Mouse (Mus musculus): ENCODE measurements around the gene Tbc1d14. TPM values are rescaled to one million over a fixed set of nuclear protein-coding genes. Genes with fewer than 3 reads are reported as not detected.

The Tbc1d14 gene
- total RNA-seq, 2 experiments from 2014 or later, result 8.1 to 11.3 TPM

DNA sequence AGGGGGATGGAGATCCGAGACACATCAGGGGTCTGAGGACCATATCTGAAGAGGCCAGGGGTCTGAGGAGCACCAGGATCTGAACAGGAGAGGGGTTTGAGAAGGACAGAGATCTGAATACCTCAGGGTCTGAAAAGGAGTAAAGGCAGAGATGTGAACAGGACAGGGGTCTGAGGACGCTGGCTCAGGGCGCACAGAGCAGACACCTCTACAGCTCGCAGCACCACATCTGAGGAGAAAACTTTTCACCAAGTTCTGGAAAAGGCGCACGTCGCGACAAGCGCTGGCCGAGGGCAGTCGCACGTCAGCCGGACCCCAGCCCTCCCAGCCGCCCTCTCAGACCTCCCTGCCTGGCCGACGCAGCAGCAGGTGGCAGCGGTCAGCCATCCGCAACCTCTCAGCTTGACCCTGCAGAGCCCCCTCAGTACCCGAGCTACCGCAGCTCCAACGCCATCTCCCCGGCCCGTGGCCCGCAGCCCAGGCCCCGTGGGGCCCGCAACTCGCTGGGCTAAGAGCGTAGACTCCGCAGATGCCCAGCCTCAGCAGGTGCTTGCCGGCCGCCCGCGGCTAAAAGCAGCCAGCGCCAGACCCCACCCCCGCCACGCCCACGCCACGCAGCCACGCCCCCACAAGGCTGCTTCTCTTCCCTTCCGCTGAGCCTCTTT is 11.7 kb downstream of the Tbc1d14 start:
- ATAC-seq (replicated peaks; ENCODE audit: low FRiP score, poor library complexity, severe bottlenecking), result no peak

DNA sequence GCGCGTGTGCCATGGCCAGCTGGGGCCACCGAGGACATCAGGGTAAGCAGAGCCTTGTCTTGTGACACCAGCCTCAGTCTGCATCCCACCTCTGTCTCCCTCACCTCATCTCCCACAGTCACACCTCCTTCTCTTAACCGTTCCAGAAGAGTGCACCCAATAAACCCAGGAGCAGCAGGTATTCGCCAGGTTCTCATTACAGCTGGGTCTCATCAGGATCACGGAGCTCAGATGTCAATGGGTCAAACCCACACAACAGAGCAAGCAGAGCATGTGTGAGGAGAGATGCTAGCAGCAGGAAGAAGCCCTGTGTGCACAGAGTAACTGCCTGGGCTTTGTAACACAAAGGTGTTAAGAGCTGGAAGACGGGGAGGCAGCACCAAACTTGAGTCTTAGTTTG is 13.1 kb downstream of the Tbc1d14 start:
- ATAC-seq (replicated peaks; ENCODE audit: low FRiP score, poor library complexity, severe bottlenecking), result no peak

GRCm38 (mm10) chr5:36578982-36579381 is 14.1 kb downstream of the Tbc1d14 start:
- no peak for ATAC-seq (replicated peaks; ENCODE audit: low FRiP score, poor library complexity, severe bottlenecking)

DNA sequence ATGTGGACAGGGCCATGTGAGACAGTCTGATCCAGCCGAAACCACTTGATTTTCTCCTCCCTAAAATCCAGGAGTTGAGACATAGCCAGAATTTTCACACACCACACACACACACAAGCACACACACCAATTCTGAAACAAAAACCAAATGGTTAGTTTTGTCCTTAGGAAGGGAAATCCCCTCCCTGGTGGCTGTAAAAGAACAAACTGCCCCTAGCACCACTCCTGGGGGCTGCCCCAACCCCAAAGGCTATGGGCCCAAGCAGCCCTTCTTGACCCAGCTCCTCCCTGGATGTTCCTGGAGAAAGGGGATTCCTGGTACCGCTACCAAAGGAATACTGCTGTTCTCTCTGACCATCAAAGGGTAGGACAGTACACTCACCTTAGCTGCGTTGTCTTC is 16.6 kb downstream of the Tbc1d14 start:
- ATAC-seq (replicated peaks; ENCODE audit: low FRiP score, poor library complexity, severe bottlenecking), result no peak

- ATAC-seq (replicated peaks; ENCODE audit: low FRiP score, poor library complexity, severe bottlenecking), result no peak
These were observed 17.3 kb downstream of the Tbc1d14 start for GRCm38 (mm10) chr5:36575745-36576144.

DNA sequence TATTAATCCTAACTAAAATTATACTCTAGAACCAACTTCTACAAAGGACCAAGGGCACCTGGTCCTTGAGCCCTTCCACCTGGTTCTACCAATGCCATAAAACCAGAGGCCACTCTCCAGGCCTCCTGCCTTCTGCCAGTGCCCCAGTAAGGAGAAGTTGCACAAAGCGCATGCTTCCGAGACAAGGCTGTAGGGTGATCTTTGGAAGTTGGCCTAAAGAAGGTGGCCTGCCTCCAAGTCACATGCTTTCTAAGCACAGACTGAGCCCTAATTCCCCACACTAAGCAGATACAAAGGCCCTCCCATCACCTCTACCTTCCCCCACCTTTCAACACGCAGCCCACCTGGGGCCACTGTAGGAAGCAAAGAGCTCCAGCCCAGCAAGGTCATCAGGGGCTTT is 17.8 kb downstream of the Tbc1d14 start:
- ATAC-seq (replicated peaks; ENCODE audit: low FRiP score, poor library complexity, severe bottlenecking), result no peak

DNA sequence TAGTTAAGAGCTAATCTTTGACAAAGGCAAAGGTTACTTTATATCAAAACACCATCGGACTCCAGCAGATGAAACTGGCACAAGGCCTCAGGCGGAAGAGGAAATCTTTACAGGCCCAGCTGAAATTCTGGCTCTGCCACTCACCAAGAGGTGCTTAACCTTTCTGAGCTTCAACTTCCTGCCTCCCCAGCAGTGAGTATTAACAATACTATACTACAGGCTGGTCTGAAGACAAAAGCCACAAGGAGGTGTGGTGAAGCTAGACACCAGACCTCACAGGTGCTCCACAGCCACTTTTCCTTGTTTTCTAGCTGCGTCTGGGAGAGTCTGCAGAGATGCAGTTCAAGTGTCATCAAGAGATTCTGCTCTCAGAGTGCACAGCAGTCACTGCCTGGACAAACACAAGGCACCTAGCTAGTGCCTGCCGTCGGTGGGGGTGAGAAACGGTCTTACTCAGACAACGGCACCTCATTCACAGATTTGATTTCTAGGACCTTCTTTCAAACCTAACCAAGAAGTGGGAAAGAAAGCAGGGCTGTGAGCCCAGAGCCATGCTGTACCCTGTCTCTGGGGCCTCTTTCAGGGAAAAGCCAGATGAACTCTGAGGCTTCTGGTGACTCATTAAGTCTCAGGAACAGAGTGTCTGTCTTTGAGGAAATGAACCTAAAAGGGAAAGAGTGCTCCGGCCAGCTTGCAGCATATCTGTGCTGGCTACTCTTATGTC is 18.8 kb downstream of the Tbc1d14 start:
- ATAC-seq (replicated peaks; ENCODE audit: low FRiP score, poor library complexity, severe bottlenecking), result no peak

- ATAC-seq (replicated peaks; ENCODE audit: low FRiP score, poor library complexity, severe bottlenecking), result peak; percentile 83
These were observed 19.7 kb downstream of the Tbc1d14 start for GRCm38 (mm10) chr5:36573354-36573753.

DNA sequence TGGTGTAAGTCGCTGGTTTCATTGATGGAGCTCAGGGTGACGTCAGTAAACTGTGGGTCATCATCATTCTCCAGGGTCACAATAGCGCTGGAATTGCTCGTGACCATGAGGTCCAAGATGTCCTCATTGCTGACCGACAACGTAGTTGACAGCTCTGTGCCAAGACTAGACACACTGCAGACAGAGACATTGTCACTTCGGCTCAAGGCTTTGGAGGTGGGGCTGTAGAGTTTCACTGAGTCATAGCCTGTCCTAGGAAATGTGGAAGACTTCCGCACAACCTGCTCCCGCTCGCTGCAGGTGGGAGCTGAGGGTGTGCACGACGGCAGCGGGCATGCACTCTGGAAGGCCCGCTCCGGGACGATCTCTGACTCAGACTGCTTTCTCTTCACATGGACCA is 21.7 kb downstream of the Tbc1d14 start:
- ATAC-seq (replicated peaks; ENCODE audit: low FRiP score, poor library complexity, severe bottlenecking), result no peak

- no peak for ATAC-seq (replicated peaks; ENCODE audit: low FRiP score, poor library complexity, severe bottlenecking)
These were observed 22.4 kb downstream of the Tbc1d14 start for GRCm38 (mm10) chr5:36570546-36571245.

GRCm38 (mm10) chr5:36570098-36570497 is 23.0 kb downstream of the Tbc1d14 start:
- ATAC-seq (replicated peaks; ENCODE audit: low FRiP score, poor library complexity, severe bottlenecking), result no peak

DNA sequence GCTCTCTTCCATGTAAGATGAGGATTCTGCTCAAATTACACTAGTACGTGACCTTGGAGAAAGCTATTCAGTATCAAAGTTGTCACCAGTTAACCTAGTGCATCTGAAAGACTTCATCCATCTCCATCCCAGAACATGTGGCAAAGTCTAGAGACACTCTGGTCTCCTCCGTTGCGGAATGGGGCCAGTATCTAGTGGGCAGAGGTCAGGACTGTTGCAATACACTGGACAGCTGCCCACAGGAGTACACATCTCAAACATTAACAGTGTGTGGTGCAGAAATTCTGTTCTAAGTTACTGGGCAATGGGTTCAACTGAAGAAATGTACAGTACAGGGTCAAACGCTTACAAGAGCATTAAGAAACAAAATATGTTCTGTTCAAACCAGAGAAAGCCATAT is 25.0 kb downstream of the Tbc1d14 start:
- no peak for ATAC-seq (replicated peaks; ENCODE audit: low FRiP score, poor library complexity, severe bottlenecking)

DNA sequence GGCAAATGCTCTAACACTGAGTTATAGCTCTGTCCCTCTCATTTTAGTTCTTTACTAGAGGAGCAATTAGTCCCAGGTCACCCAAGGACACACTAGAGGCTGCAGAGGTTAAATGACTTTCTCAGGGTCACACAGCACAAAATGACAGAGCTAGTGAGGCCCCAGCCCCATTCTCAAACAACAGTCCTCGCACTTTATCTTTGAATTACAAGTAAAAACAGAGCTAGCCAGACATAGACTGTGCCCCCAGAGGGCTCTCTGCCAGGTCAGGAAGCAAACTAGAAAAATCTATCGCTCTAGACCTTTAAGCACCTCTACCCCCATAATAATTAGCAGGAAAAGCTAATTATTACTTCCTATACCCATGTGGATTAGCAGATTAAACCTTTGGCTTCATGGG is 25.4 kb downstream of the Tbc1d14 start:
- no peak for ATAC-seq (replicated peaks; ENCODE audit: low FRiP score, poor library complexity, severe bottlenecking)

- ATAC-seq (replicated peaks; ENCODE audit: low FRiP score, poor library complexity, severe bottlenecking), result peak; percentile 54; the same call in 1 of the 2 replicates
These were observed 28.5 kb downstream of the Tbc1d14 start for GRCm38 (mm10) chr5:36564530-36564929.

DNA sequence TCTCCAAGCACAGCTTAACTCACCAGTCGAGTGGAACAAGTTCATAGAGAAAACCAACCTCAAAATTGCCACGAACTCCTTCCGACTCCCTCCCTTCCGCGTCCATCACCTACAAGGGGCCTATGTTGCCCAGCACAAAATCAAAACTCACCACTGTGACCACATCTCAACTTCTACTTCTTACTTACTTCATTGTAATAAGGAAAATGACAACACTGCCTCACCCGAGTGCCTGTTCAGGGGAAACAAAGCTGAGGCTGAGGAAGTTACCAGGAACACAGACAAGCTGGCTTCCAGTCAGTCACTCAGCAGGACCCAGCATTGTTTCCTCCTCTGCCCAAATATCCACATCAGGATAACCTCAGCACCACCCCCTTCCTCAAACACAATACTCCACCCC is 29.3 kb downstream of the Tbc1d14 start:
- ATAC-seq (replicated peaks; ENCODE audit: low FRiP score, poor library complexity, severe bottlenecking), result no peak

GRCm38 (mm10) chr5:36562791-36563445 is 30.2 kb downstream of the Tbc1d14 start:
- ATAC-seq (replicated peaks; ENCODE audit: low FRiP score, poor library complexity, severe bottlenecking), result no peak

- no peak for ATAC-seq (replicated peaks; ENCODE audit: low FRiP score, poor library complexity, severe bottlenecking)
These were observed 31.6 kb downstream of the Tbc1d14 start for GRCm38 (mm10) chr5:36561509-36561908.

- ATAC-seq (replicated peaks; ENCODE audit: low FRiP score, poor library complexity, severe bottlenecking), result no peak
These were observed 32.6 kb downstream of the Tbc1d14 start for GRCm38 (mm10) chr5:36560490-36560889.

GRCm38 (mm10) chr5:36559510-36560235 is 33.4 kb downstream of the Tbc1d14 start:
- ATAC-seq (replicated peaks; ENCODE audit: low FRiP score, poor library complexity, severe bottlenecking), result no peak

GRCm38 (mm10) chr5:36559106-36559505 is 34.0 kb downstream of the Tbc1d14 start:
- no peak for ATAC-seq (replicated peaks; ENCODE audit: low FRiP score, poor library complexity, severe bottlenecking)

Measured in erythroblast, adult 5-6 weeks (primary cell).